23 mouse cellular contexts compared by ENCODE assay signal in genomic region chr1:175912038-175912437, GRCm38 (mm10). TPM values are rescaled to one million over a fixed set of nuclear protein-coding genes. Genes with fewer than 3 reads are reported as not detected.
"Had no signal": no experiment of that assay in that cellular context is flagged by ENCODE, and none has a peak within 500 bp of the region (broad histone marks: within the 10 kb centered on the region; RNA-seq: fewer than 3 reads in every experiment).

No protein-coding gene starts in this region.

- ATAC-seq: midbrain, embryonic 13.5 days; midbrain, embryonic 15.5 days had no signal

- DNase-seq: lung, adult 18-20 months; lung, postnatal 10 days; lung, postnatal 4 days; right cerebral cortex, adult 18-20 months; right cerebral cortex, postnatal 25 days; thymus, adult 2 months; thymus, postnatal 25 days; thymus, postnatal 4 days had no signal

- H3K27ac ChIP-seq: liver, embryonic 14.5 days; lung, embryonic 15.5 days; midbrain, embryonic 13.5 days; midbrain, embryonic 15.5 days; neural tube, embryonic 13.5 days; neural tube, embryonic 15.5 days; stomach, embryonic 15.5 days; stomach, postnatal 0 days had no signal

- H3K4me1 ChIP-seq: lung, embryonic 15.5 days; midbrain, embryonic 13.5 days; midbrain, embryonic 15.5 days; neural tube, embryonic 13.5 days; neural tube, embryonic 15.5 days; stomach, embryonic 15.5 days had no signal

- H3K36me3 ChIP-seq: midbrain, embryonic 15.5 days; neural tube, embryonic 15.5 days had no signal

- H3K9me3 ChIP-seq: lung, embryonic 15.5 days; midbrain, embryonic 13.5 days; midbrain, embryonic 15.5 days; neural tube, embryonic 13.5 days; neural tube, embryonic 15.5 days; stomach, embryonic 15.5 days had no signal

- H3K9ac ChIP-seq: liver, embryonic 14.5 days; lung, embryonic 15.5 days; midbrain, embryonic 13.5 days; midbrain, embryonic 15.5 days; neural tube, embryonic 13.5 days; neural tube, embryonic 15.5 days; stomach, embryonic 15.5 days had no signal

- H3K4me2 ChIP-seq: lung, embryonic 15.5 days; midbrain, embryonic 11.5 days; midbrain, embryonic 13.5 days; midbrain, embryonic 15.5 days; neural tube, embryonic 13.5 days; neural tube, embryonic 15.5 days; stomach, embryonic 15.5 days had no signal

- H3K27me3 ChIP-seq: lung, embryonic 15.5 days; midbrain, embryonic 13.5 days; midbrain, embryonic 15.5 days; neural tube, embryonic 13.5 days; neural tube, embryonic 15.5 days; stomach, embryonic 15.5 days had no signal

- H3K4me3 ChIP-seq: lung, embryonic 15.5 days; midbrain, embryonic 13.5 days; midbrain, embryonic 15.5 days; myocyte; neural tube, embryonic 13.5 days; neural tube, embryonic 15.5 days; stomach, embryonic 15.5 days had no signal

RNA-seq across cellular contexts. Expression of gene Gm38100, which starts 8.1 kb away (rescaled TPM):
- total RNA-seq: megakaryocyte, adult 5-6 weeks had no signal
- polyA plus RNA-seq: liver, embryonic 14.5 days; liver, embryonic 16.5 days; lung, embryonic 15.5 days; midbrain, embryonic 11.5 days; midbrain, embryonic 15.5 days; myocyte; neural tube, embryonic 11.5 days; neural tube, embryonic 13.5 days; neural tube, embryonic 15.5 days; spleen, adult 2 months; stomach, postnatal 0 days; urinary bladder, adult 2 months had no signal
